Mouse (Mus musculus) C2C12 (cell line): ENCODE results near the gene Cipc.

Experiments
- CEBPB ChIP-seq: IDR thresholded peaks from one replicate; pipeline ENCODE4 v1.6.1; 2011; ENCODE audit warnings: low read depth, mild to moderate bottlenecking, control low read depth, moderate library complexity
- CTCF ChIP-seq: IDR thresholded peaks from one replicate; pipeline ENCODE4 v1.5.1; 2011; ENCODE audit not compliant: control insufficient read depth, insufficient read depth, insufficient read length
- MYOD1 ChIP-seq: IDR thresholded peaks from one replicate; pipeline ENCODE4 v1.6.1; 2011; ENCODE audit warnings: low read depth; ENCODE audit not compliant: control insufficient read depth, insufficient read length
- USF1 ChIP-seq: IDR thresholded peaks from one replicate; pipeline ENCODE4 v1.6.1; 2011; ENCODE audit warnings: low read depth, mild to moderate bottlenecking, control low read depth, moderate library complexity

GRCm38 (mm10) chr12:87002815-87003214 lies 56.0 kb downstream of the Cipc start:
- TF ChIP-seq USF1: no peak
- TF ChIP-seq CTCF: no peak
- no peak for TF ChIP-seq MYOD1
- no peak for TF ChIP-seq CEBPB
